Mouse (Mus musculus): Measurements from ENCODE around the gene Hmgb3. TPM values are rescaled to one million over a fixed set of nuclear protein-coding genes. Genes with fewer than 3 reads are reported as not detected.

Hmgb3 gene
- total RNA-seq, 2 experiments from 2014 or later, result 35.0 to 42.2 TPM

DNA sequence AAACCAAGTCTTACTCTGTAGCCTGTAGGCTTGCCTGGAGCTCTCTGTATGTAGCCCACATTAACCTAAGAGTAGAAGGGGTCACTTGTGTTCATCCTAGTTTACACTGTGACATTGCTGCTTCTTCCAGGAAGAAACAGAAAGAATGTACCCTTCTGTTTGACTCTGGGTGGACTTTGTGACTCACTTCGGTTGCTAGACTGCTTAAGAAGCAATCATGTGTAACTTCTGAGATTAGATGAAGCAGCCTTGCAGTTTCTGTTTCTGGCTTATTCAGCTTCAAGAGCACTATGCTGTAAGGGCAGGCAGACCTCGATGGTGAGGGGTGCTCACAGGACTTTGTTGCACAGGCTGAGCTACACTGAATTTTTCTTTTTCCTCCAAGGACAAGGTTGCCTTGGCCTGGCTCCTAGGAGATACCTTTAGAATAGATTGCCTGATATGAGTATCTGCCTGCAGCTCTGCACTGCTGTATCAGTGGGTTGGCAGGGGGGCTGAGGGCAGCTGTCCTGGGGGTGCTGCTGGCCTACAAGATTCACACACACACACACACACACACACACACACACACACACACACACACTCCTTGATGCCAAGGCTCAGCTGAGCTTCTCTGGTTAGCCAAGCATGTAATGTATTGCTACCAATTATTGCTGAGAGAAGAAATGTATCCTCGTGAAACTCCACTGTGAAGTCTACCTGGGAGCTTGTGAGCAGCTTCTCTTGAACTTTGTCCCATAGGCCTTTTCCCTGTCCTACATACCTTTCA is 17.6 kb downstream of the Hmgb3 start:
- intact Hi-C loops (cut with DNase I), result no loop called here

DNA sequence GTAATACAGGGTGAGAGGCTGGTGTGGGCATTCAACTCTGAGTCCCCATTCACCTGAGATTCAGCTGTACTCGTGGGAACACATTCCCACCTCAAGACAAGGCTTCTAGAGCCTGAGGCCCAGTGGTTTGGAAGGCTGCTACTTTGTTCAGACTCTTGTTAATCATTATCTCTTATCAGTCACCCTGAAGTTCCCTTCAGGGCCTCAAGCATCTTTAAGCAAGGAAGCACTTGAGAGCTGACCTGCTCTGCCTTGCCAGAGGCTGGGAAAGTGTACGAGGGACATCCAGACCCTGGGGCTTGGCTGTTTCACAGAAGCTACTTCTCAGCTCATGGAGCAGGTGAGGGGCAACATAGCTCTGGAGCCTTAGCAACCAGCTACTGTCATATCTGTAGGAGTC is 19.8 kb downstream of the Hmgb3 start:
- DNase-seq (ENCODE audit: low spot score in 2 of 2), result no peak
- intact Hi-C loops (cut with DNase I), result no loop called here

More for the DNA sequence above, 17.6 kb downstream of the Hmgb3 start:
- DNase-seq (ENCODE audit: low spot score in 2 of 2), result no peak

DNA sequence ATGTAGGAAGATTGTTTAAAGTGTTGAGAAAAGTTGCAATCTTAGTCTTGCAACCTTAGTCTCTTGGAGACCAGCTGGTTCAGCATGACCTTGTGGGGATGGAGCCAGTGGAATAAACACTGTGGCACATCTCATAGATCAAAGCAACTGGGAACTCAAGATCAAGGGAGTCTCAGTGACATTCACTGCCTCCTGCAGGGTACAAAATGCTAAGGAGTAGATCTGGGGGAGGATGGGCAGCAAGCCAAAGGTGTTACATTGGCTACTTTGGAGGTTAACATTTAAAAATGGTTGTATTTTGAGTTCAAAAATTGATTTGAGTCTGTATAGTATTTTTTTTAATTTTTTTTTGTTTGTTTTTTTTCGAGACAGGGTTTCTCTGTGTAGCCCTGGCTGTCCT is 33.5 kb downstream of the Hmgb3 start:
- intact Hi-C loops (cut with DNase I), result no loop called here
- DNase-seq (ENCODE audit: low spot score in 2 of 2), result no peak

DNA sequence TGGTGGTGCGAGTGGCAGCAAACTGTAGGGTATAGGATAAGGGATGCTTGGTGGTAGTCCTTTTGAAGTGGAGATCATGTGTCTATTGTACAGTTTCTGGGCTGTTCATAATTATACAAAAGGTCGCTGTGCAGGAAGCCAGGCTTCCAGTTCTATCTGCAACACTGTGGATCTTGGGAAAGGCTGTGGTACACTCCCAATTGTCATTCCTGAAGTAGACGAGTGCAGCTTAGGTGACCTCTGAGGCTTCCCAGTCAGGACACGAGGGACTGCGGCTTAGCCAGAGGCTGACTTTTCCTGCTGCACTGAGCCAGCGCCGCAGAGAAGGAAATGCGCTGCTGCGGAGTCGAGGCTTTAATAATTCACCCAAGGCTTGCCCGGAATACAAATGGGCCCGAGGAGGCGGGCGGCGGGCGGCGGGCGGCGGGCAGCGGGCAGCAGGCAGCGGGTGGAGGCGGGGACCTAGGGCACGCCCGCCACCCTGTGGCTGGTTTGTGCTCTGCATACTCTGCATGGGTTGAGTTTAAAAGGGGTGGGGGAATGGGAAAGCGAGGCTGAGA is 45.4 kb downstream of the Hmgb3 start:
- DNase-seq (ENCODE audit: low spot score in 2 of 2), result peak; percentile 13 to 14
- intact Hi-C loops (cut with DNase I), result loop anchor here (1.0 kb wide), 1 partner anchor 176 kb away; no protein-coding TSS in a partner anchor

Small RNA genes within 50 kb of the gene (microRNA-seq; reads per million reads assigned to microRNA genes)
- gene Gm23945, result not detected

Other genes with a start within 250 kb of the Hmgb3 start
- 10 to 100 TPM; 39.5 to 47.0 TPM for gene Mtmr1, start 191.2 kb upstream of the Hmgb3 start, total RNA-seq (2021)
- gene Cd99l2, start 63.1 kb upstream of the Hmgb3 start, total RNA-seq (2021), result 10 to 100 TPM; 61.5 to 72.1 TPM
- gene Gpr50, start 107.7 kb downstream of the Hmgb3 start, total RNA-seq (2021), result under 1 TPM; 0.10 to 0.50 TPM

Data from left cerebral cortex, postnatal 36 days (tissue).